Mouse (Mus musculus) midbrain, embryonic 15.5 days (tissue): ENCODE data around the gene Efhc1. TPM values are rescaled to one million over a fixed set of nuclear protein-coding genes. Genes with fewer than 3 reads are reported as not detected.

ENCODE experiments used
- ATAC-seq: fragments of 200-750 bp; cut with Nextera tagmentation; replicated peaks from 2 replicates; pipeline ENCODE4 v1.8.0; 2017; ENCODE audit warnings: moderate TSS enrichment
- H3K27ac ChIP-seq: fragments of 300-500 bp; sonication (generic); 2 replicates; pipeline ENCODE4 v1.5.1; 2015; ENCODE audit warnings: mild to moderate bottlenecking, inconsistent platforms
- H3K27me3 ChIP-seq: fragments of 300-500 bp; sonication (generic); replicated peaks from 2 replicates; pipeline ENCODE4 v1.6.1; 2015; ENCODE audit warnings: inconsistent platforms
- H3K36me3 ChIP-seq: fragments of 300-500 bp; sonication (generic); replicated peaks from 2 replicates; pipeline ENCODE4 v1.6.1; 2015; ENCODE audit warnings: inconsistent platforms
- H3K4me1 ChIP-seq: fragments of 300-500 bp; sonication (generic); 2 replicates; pipeline ENCODE4 v1.6.1; 2015; ENCODE audit warnings: inconsistent platforms
- H3K4me2 ChIP-seq: fragments of 300-500 bp; sonication (generic); 2 replicates; pipeline ENCODE4 v1.6.1; 2015; ENCODE audit warnings: inconsistent platforms, mild to moderate bottlenecking, moderate library complexity
- H3K4me3 ChIP-seq: fragments of 300-500 bp; sonication (generic); 2 replicates; pipeline ENCODE4 v1.5.1; 2015; ENCODE audit warnings: mild to moderate bottlenecking, inconsistent platforms
- H3K9ac ChIP-seq: fragments of 300-500 bp; sonication (generic); 2 replicates; pipeline ENCODE4 v1.6.1; 2015; ENCODE audit warnings: mild to moderate bottlenecking, inconsistent platforms
- H3K9me3 ChIP-seq: fragments of 300-500 bp; sonication (generic); 2 replicates; pipeline ENCODE4 v1.6.1; 2016; ENCODE audit warnings: inconsistent platforms
- WGBS: fragments of 180-500 bp; shearing (Covaris S2); methylation state at CpG from one replicate; pipeline ENCODE4 v1.1.7; 2015; ENCODE audit warnings: mixed read lengths; 5-methylcytosine and 5-hydroxymethylcytosine counted together
- polyA plus RNA-seq: library from polyadenylated mRNA; unstranded; fragments of >200 nt; fragmentation: Nextera tagmentation; extraction: Ambion mirVana; gene quantifications from 2 replicates; pipeline ENCODE4 v1.2.1, GENCODE M21; 2015

Gene Efhc1
- polyA plus RNA-seq, 1 experiment from 2014 or later = 1.8 TPM

GRCm38 (mm10) chr1:20954876-20955275 is 3.5 kb downstream of the Efhc1 start:
- no peak for ATAC-seq
- Histone ChIP-seq H3K9me3 (no peaks in the 10 kb centered on the region), H3K9ac (no peak overlapping the region), H3K4me3 (no peak overlapping the region), H3K27ac (no peak overlapping the region), H3K27me3 (no peaks in the 10 kb centered on the region), H3K4me2 (no peak overlapping the region), H3K4me1 (peaks cover 12% of the 10 kb centered on the region), H3K36me3 (no peaks in the 10 kb centered on the region)
- WGBS = 87% methylated on average over 3 of the region's 3 CpGs

GRCm38 (mm10) chr1:20969642-20970041 is 18.2 kb downstream of the Efhc1 start:
- H3K4me1 ChIP-seq = no peaks in the 10 kb centered on the region
- 78% methylated on average over 2 of the region's 2 CpGs for WGBS
- ATAC-seq = no peak
- no peaks in the 10 kb centered on the region for H3K27me3 ChIP-seq
- H3K4me3 ChIP-seq = no peak overlapping the region
- no peak overlapping the region for H3K27ac ChIP-seq
- H3K36me3 ChIP-seq = no peaks in the 10 kb centered on the region
- no peak overlapping the region for H3K9ac ChIP-seq
- H3K9me3 ChIP-seq = no peaks in the 10 kb centered on the region
- H3K4me2 ChIP-seq = no peak overlapping the region

GRCm38 (mm10) chr1:20973389-20973788 is 22.0 kb downstream of the Efhc1 start:
- ATAC-seq = no peak
- WGBS = 95% methylated on average over 6 of the region's 6 CpGs

GRCm38 (mm10) chr1:20974341-20975135 is 23.1 kb downstream of the Efhc1 start:
- Histone ChIP-seq H3K4me1 (no peaks in the 10 kb centered on the region), H3K9ac (no peak overlapping the region), H3K36me3 (no peaks in the 10 kb centered on the region), H3K27ac (no peak overlapping the region), H3K27me3 (no peaks in the 10 kb centered on the region), H3K4me2 (no peak overlapping the region), H3K9me3 (no peaks in the 10 kb centered on the region), H3K4me3 (no peak overlapping the region)
- WGBS = 77% methylated on average over 9 of the region's 9 CpGs
- no peak for ATAC-seq

More at GRCm38 (mm10) chr1:20973389-20973788, 22.0 kb downstream of the Efhc1 start:
- Histone ChIP-seq H3K4me3 (no peak overlapping the region), H3K27me3 (no peaks in the 10 kb centered on the region), H3K36me3 (no peaks in the 10 kb centered on the region), H3K4me1 (no peaks in the 10 kb centered on the region), H3K9me3 (no peaks in the 10 kb centered on the region), H3K9ac (no peak overlapping the region), H3K4me2 (no peak overlapping the region), H3K27ac (no peak overlapping the region)

- H3K27me3 ChIP-seq = no peaks in the 10 kb centered on the region
- WGBS = 67% methylated on average over 1 of the region's 1 CpGs
Measured at GRCm38 (mm10) chr1:20980553-20980952, 29.1 kb downstream of the Efhc1 start.

GRCm38 (mm10) chr1:20981764-20982163 is 30.3 kb downstream of the Efhc1 start:
- Histone ChIP-seq H3K27me3 (no peaks in the 10 kb centered on the region), H3K36me3 (no peaks in the 10 kb centered on the region), H3K4me2 (no peak overlapping the region), H3K4me1 (no peaks in the 10 kb centered on the region), H3K27ac (no peak overlapping the region), H3K4me3 (no peak overlapping the region), H3K9me3 (no peaks in the 10 kb centered on the region), H3K9ac (no peak overlapping the region)
- WGBS = 91% methylated on average over 6 of the region's 6 CpGs
- ATAC-seq = no peak

More at GRCm38 (mm10) chr1:20980553-20980952, 29.1 kb downstream of the Efhc1 start:
- H3K4me2 ChIP-seq = no peak overlapping the region
- H3K9ac ChIP-seq = no peak overlapping the region
- no peak overlapping the region for H3K4me3 ChIP-seq
- no peak overlapping the region for H3K27ac ChIP-seq
- H3K4me1 ChIP-seq = no peaks in the 10 kb centered on the region
- no peaks in the 10 kb centered on the region for H3K36me3 ChIP-seq
- no peaks in the 10 kb centered on the region for H3K9me3 ChIP-seq
- ATAC-seq = 0 out of 2 replicates have a peak, but pooled peaks have one; percentile 54

GRCm38 (mm10) chr1:20984103-20984502 is 32.7 kb downstream of the Efhc1 start:
- Histone ChIP-seq H3K9ac (no peak overlapping the region), H3K27ac (no peak overlapping the region), H3K4me2 (no peak overlapping the region), H3K4me3 (no peak overlapping the region), H3K36me3 (no peaks in the 10 kb centered on the region), H3K4me1 (no peaks in the 10 kb centered on the region), H3K9me3 (no peaks in the 10 kb centered on the region), H3K27me3 (no peaks in the 10 kb centered on the region)
- no peak for ATAC-seq
- 58% methylated on average over 2 of the region's 2 CpGs for WGBS

- Histone ChIP-seq H3K9ac (no peak overlapping the region), H3K9me3 (no peaks in the 10 kb centered on the region), H3K4me2 (no peak overlapping the region), H3K27me3 (no peaks in the 10 kb centered on the region), H3K4me1 (no peaks in the 10 kb centered on the region), H3K4me3 (no peak overlapping the region), H3K36me3 (no peaks in the 10 kb centered on the region), H3K27ac (no peak overlapping the region)
- peak; percentile 19; the same call in 1 of the 2 replicates for ATAC-seq
- WGBS = 47% methylated on average over 4 of the region's 4 CpGs
Measured at GRCm38 (mm10) chr1:20984582-20984981, 33.2 kb downstream of the Efhc1 start.

- H3K36me3 ChIP-seq = no peaks in the 10 kb centered on the region
- no peak overlapping the region for H3K4me3 ChIP-seq
- H3K4me1 ChIP-seq = no peaks in the 10 kb centered on the region
- H3K9ac ChIP-seq = no peak overlapping the region
- no peak for ATAC-seq
- WGBS = 73% methylated on average over 10 of the region's 10 CpGs
- no peak overlapping the region for H3K4me2 ChIP-seq
- no peaks in the 10 kb centered on the region for H3K9me3 ChIP-seq
- no peak overlapping the region for H3K27ac ChIP-seq
- H3K27me3 ChIP-seq = no peaks in the 10 kb centered on the region
Measured at GRCm38 (mm10) chr1:20986378-20987056, 35.1 kb downstream of the Efhc1 start.

GRCm38 (mm10) chr1:20989461-20990083 is 38.1 kb downstream of the Efhc1 start:
- no peaks in the 10 kb centered on the region for H3K4me1 ChIP-seq
- H3K27me3 ChIP-seq = no peaks in the 10 kb centered on the region
- no peak overlapping the region for H3K4me3 ChIP-seq
- H3K4me2 ChIP-seq = no peak overlapping the region
- ATAC-seq = no peak
- H3K9ac ChIP-seq = no peak overlapping the region
- no peaks in the 10 kb centered on the region for H3K36me3 ChIP-seq
- no peak overlapping the region for H3K27ac ChIP-seq
- H3K9me3 ChIP-seq = no peaks in the 10 kb centered on the region
- WGBS = 93% methylated on average over 11 of the region's 11 CpGs

- Histone ChIP-seq H3K27me3 (no peaks in the 10 kb centered on the region), H3K4me2 (no peak overlapping the region), H3K4me1 (no peaks in the 10 kb centered on the region), H3K36me3 (no peaks in the 10 kb centered on the region), H3K9me3 (no peaks in the 10 kb centered on the region), H3K27ac (no peak overlapping the region), H3K9ac (no peak overlapping the region), H3K4me3 (no peak overlapping the region)
- 81% methylated on average over 3 of the region's 3 CpGs for WGBS
- no peak for ATAC-seq
Measured at GRCm38 (mm10) chr1:20993690-20994089, 42.3 kb downstream of the Efhc1 start.

GRCm38 (mm10) chr1:20994338-20994737 is 42.9 kb downstream of the Efhc1 start:
- WGBS = 89% methylated on average over 5 of the region's 5 CpGs

More at GRCm38 (mm10) chr1:20994338-20994737, 42.9 kb downstream of the Efhc1 start:
- Histone ChIP-seq H3K4me1 (no peaks in the 10 kb centered on the region), H3K36me3 (no peaks in the 10 kb centered on the region), H3K9ac (no peak overlapping the region), H3K27me3 (no peaks in the 10 kb centered on the region), H3K4me2 (no peak overlapping the region), H3K4me3 (no peak overlapping the region), H3K27ac (no peak overlapping the region), H3K9me3 (no peaks in the 10 kb centered on the region)
- no peak for ATAC-seq
